Mouse (Mus musculus) neural tube, embryonic 13.5 days (tissue): ENCODE results near the gene 5730480H06Rik. TPM values are rescaled to one million over a fixed set of nuclear protein-coding genes. Genes with fewer than 3 reads are reported as not detected.

Source experiments
- ATAC-seq: fragments of 200-750 bp; cut with Nextera tagmentation; 2 replicates; pipeline ENCODE4 v1.8.0; 2017; ENCODE audit warnings: low read depth, mild to moderate bottlenecking, moderate TSS enrichment, moderate library complexity
- H3K27ac ChIP-seq: fragments of 300-500 bp; sonication (generic); replicated peaks from 2 replicates; pipeline ENCODE4 v1.5.1; 2015; ENCODE audit warnings: moderate library complexity, mild to moderate bottlenecking, inconsistent platforms
- H3K27me3 ChIP-seq: fragments of 300-500 bp; sonication (generic); 2 replicates; pipeline ENCODE4 v1.6.1; 2015; ENCODE audit warnings: mild to moderate bottlenecking, inconsistent platforms
- H3K36me3 ChIP-seq: fragments of 300-500 bp; sonication (generic); 2 replicates; pipeline ENCODE4 v1.6.1; 2015; ENCODE audit warnings: mild to moderate bottlenecking, inconsistent platforms
- H3K4me1 ChIP-seq: fragments of 300-500 bp; sonication (generic); replicated peaks from 2 replicates; pipeline ENCODE4 v1.6.1; 2015; ENCODE audit warnings: inconsistent platforms
- H3K4me2 ChIP-seq: fragments of 300-500 bp; sonication (generic); 2 replicates; pipeline ENCODE4 v1.6.1; 2015; ENCODE audit warnings: inconsistent platforms, mild to moderate bottlenecking, moderate library complexity
- H3K4me3 ChIP-seq: fragments of 300-500 bp; sonication (generic); 2 replicates; pipeline ENCODE4 v1.5.1; 2015; ENCODE audit warnings: mild to moderate bottlenecking, inconsistent platforms
- H3K9ac ChIP-seq: fragments of 300-500 bp; sonication (generic); 2 replicates; pipeline ENCODE4 v1.6.1; 2015; ENCODE audit warnings: moderate library complexity, mild to moderate bottlenecking, inconsistent platforms
- H3K9me3 ChIP-seq: fragments of 300-500 bp; sonication (generic); 2 replicates; pipeline ENCODE4 v1.6.1; 2016; ENCODE audit warnings: inconsistent platforms
- WGBS: fragments of 180-500 bp; shearing (Covaris S2); methylation state at CpG from one replicate; pipeline ENCODE4 v1.1.7; 2015; 5-methylcytosine and 5-hydroxymethylcytosine counted together
- polyA plus RNA-seq: library from polyadenylated mRNA; unstranded; fragments of >200 nt; fragmentation: Nextera tagmentation; extraction: Ambion mirVana; gene quantifications from 2 replicates; pipeline ENCODE4 v1.2.1, GENCODE M21; 2015

5730480H06Rik gene
- 18.8 and 20.5 TPM in 2 replicates for polyA plus RNA-seq

DNA sequence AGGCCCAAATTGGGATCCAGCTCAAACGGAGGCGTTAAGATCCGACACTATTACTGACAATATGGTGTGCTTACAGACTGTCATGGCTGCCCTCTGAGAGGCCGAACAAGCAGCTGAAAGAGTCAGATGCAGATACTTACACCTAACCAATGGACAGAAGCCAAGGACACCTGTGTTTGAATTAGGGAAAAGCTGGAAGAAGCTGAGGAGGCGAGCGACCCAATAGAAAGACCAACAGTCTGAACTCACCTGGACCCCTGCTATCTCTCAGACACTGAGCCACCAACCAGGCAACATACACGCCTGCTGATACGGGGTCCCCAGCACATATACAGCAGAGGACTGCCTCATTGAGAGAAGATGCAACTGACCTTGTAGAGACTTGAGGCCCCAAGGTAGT, at the start of gene 5730480H06Rik:
Gene 5730480H06Rik (plus strand): TSS at position 301 of the 400 bp plus-strand sequence.
- no peak for ATAC-seq
- no peaks in the 10 kb centered on the region for H3K9me3 ChIP-seq
- H3K4me2 ChIP-seq, result no peak within 1 kb of the TSS
- H3K9ac ChIP-seq, result no peak within 1 kb of the TSS
- no peaks in the 10 kb centered on the region for H3K27me3 ChIP-seq
- no peaks in the 10 kb centered on the region for H3K4me1 ChIP-seq
- no peaks in the 10 kb centered on the region for H3K36me3 ChIP-seq
- H3K27ac ChIP-seq, result no peak within 1 kb of the TSS
- WGBS, result 95% methylated on average over 8 of the region's 8 CpGs
- H3K4me3 ChIP-seq, result no peak within 1 kb of the TSS

DNA sequence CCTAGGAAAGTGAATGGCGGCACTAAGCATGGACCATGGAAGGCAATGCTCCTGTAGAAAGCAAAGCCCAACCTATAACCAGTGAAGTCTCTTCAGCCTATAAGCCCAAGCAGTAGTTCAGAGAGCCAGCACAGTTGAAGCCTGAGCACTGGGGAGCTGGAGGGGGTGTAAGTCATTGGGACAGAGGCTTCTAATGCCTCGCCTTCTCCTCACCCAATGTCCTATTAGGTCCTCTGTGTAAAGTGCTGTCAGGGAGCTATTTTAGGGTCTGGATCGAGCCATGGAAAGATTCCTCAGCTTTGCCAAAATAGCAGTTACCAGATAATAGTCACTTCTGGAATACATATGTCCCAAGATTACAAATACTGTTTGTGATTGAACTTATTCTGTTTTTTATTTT, 26.6 kb upstream of the 5730480H06Rik start:
- Histone ChIP-seq H3K9ac (no peak overlapping the region), H3K4me1 (no peaks in the 10 kb centered on the region), H3K4me2 (no peak overlapping the region), H3K36me3 (peaks cover 17% of the 10 kb centered on the region), H3K27me3 (no peaks in the 10 kb centered on the region), H3K27ac (no peak overlapping the region), H3K4me3 (no peak overlapping the region), H3K9me3 (no peaks in the 10 kb centered on the region)
- WGBS, result 85% methylated on average over 3 of the region's 3 CpGs
- ATAC-seq, result no peak

- Histone ChIP-seq H3K4me3 (no peak overlapping the region), H3K27ac (no peak overlapping the region), H3K27me3 (no peaks in the 10 kb centered on the region), H3K36me3 (no peaks in the 10 kb centered on the region), H3K9me3 (no peaks in the 10 kb centered on the region), H3K4me2 (no peak overlapping the region), H3K4me1 (no peaks in the 10 kb centered on the region), H3K9ac (no peak overlapping the region)
- ATAC-seq, result no peak
- 83% methylated on average over 6 of the region's 6 CpGs for WGBS
These were observed 12.6 kb upstream of the 5730480H06Rik start for GRCm38 (mm10) chr5:48315057-48315602.

GRCm38 (mm10) chr5:48320597-48320996, 7.2 kb upstream of the 5730480H06Rik start:
- H3K9ac ChIP-seq, result no peak overlapping the region
- H3K27me3 ChIP-seq, result no peaks in the 10 kb centered on the region
- WGBS, result 46% methylated on average over 4 of the region's 4 CpGs
- no peak overlapping the region for H3K4me2 ChIP-seq
- ATAC-seq, result no peak
- no peak overlapping the region for H3K27ac ChIP-seq
- H3K4me3 ChIP-seq, result no peak overlapping the region
- H3K36me3 ChIP-seq, result no peaks in the 10 kb centered on the region
- no peaks in the 10 kb centered on the region for H3K4me1 ChIP-seq
- no peaks in the 10 kb centered on the region for H3K9me3 ChIP-seq

DNA sequence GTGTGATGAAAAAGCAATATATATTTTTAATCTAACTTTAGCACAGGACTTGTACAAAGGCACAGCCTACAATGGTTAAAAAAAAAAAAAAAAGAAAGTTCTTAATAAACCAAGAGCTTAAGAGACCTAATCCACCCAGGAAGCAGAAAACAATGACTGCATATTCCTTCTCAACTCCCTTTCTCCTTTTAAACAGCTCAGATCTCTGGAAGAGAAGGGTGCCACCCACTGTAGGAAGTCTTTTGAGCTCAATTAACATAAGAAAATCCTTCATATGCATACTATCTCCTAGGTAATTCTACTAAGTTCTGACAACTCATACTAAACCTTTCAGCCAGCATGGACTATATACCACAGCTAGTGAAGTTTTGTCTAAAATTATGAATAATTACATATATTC, 1.5 kb upstream of the 5730480H06Rik start:
- Histone ChIP-seq H3K27ac (no peak overlapping the region), H3K36me3 (no peaks in the 10 kb centered on the region), H3K9ac (no peak overlapping the region), H3K9me3 (no peaks in the 10 kb centered on the region), H3K4me1 (no peaks in the 10 kb centered on the region), H3K4me2 (no peak overlapping the region), H3K27me3 (no peaks in the 10 kb centered on the region), H3K4me3 (no peak overlapping the region)
- no peak for ATAC-seq

- 97% methylated on average over 2 of the region's 2 CpGs for WGBS
- Histone ChIP-seq H3K27me3 (no peaks in the 10 kb centered on the region), H3K27ac (no peak overlapping the region), H3K4me3 (no peak overlapping the region), H3K36me3 (no peaks in the 10 kb centered on the region), H3K9me3 (no peaks in the 10 kb centered on the region), H3K4me1 (no peaks in the 10 kb centered on the region; the same call in 1 of the 2 replicates), H3K9ac (no peak overlapping the region), H3K4me2 (no peak overlapping the region)
- no peak for ATAC-seq
These were observed 2.0 kb downstream of the 5730480H06Rik start for GRCm38 (mm10) chr5:48329751-48330150.

GRCm38 (mm10) chr5:48330817-48331216, 3.1 kb downstream of the 5730480H06Rik start:
- no peak overlapping the region for H3K4me3 ChIP-seq
- H3K36me3 ChIP-seq, result no peaks in the 10 kb centered on the region
- H3K4me1 ChIP-seq, result no peaks in the 10 kb centered on the region; the same call in 1 of the 2 replicates
- H3K27me3 ChIP-seq, result no peaks in the 10 kb centered on the region
- H3K9ac ChIP-seq, result no peak overlapping the region
- ATAC-seq, result no peak
- no peak overlapping the region for H3K4me2 ChIP-seq
- 85% methylated on average over 2 of the region's 2 CpGs for WGBS
- H3K9me3 ChIP-seq, result no peaks in the 10 kb centered on the region
- no peak overlapping the region for H3K27ac ChIP-seq

DNA sequence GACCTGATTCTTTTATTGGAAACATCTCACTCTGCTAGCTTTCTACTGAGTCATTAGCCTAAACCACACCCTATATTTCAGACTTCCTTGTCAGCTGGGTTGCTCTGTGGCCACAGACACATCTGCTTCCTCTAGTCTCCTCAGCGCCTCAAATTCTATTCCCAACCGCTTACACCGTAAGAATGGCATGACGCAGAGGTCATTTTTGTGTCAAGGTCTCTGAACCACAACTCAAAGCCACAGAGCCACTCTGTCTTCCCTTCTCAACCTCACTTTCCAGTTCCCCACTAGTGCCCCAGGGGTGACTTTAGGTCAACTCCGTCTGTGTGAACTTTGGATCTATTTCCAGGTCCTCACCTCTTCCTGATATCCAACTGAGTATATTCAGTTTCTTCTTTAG, 3.7 kb downstream of the 5730480H06Rik start:
- H3K4me1 ChIP-seq, result no peaks in the 10 kb centered on the region; the same call in 1 of the 2 replicates
- H3K9me3 ChIP-seq, result no peaks in the 10 kb centered on the region
- H3K9ac ChIP-seq, result no peak overlapping the region
- 55% methylated on average over 5 of the region's 5 CpGs for WGBS
- H3K36me3 ChIP-seq, result no peaks in the 10 kb centered on the region
- no peaks in the 10 kb centered on the region for H3K27me3 ChIP-seq
- H3K27ac ChIP-seq, result no peak overlapping the region
- H3K4me2 ChIP-seq, result no peak overlapping the region
- H3K4me3 ChIP-seq, result no peak overlapping the region
- no peak for ATAC-seq

DNA sequence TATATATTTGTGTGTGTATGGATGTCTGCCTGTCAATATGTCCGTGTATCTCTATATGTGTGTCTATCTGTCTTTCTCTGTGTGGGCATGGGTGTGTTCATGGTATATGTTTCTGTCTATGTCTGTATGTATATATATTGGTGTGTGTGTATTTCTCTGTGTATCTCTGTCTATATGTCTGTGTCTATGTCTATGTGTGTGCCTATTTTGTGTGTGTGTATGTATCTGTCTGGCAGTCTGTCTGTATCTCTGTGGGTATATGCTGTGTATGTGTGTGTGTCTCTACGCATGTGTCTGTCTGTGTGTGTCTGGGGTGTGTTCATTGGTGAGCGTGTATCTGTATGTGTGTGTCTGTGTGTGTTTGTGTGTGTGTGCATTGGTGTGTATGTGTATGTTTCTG, 5.7 kb downstream of the 5730480H06Rik start:
- WGBS, result 93% methylated on average over 3 of the region's 3 CpGs
- H3K36me3 ChIP-seq, result no peaks in the 10 kb centered on the region
- ATAC-seq, result no peak
- H3K27me3 ChIP-seq, result no peaks in the 10 kb centered on the region
- no peak overlapping the region for H3K9ac ChIP-seq
- no peak overlapping the region for H3K27ac ChIP-seq
- H3K4me2 ChIP-seq, result no peak overlapping the region
- no peaks in the 10 kb centered on the region for H3K9me3 ChIP-seq
- no peak overlapping the region for H3K4me3 ChIP-seq
- H3K4me1 ChIP-seq, result no peaks in the 10 kb centered on the region; the same call in 1 of the 2 replicates

DNA sequence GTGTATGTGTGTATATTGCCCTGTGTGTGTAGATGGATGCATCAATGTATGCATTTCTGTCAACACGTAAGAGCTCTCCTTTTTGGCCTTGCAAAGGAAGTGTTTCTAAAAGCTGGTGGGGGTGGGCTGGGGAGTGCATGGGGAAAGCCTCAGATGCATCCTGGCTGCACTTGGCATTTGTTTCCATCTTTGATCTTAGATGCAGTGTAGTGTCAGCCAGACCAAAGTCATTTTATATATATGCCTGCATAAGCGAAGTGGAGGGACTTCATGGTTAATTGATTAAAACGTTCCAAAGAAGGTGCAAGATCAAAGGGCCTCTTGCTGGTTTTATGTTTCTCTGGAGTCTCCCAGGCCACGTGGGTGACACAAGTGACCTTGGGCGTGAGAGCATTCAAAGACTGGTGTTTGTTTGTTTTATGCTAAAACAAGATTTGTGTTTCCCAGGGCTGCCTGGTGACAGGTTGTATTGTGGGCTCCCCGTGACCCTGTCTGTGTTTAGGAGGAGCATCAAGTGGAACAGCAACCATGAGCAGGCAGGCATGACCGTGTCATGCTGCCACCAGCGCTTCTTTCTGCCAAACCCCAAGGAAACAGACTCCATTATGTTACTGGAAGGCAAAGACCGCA, 6.2 kb downstream of the 5730480H06Rik start:
- Histone ChIP-seq H3K9me3 (no peaks in the 10 kb centered on the region), H3K27me3 (no peaks in the 10 kb centered on the region), H3K4me2 (no peak overlapping the region), H3K4me3 (no peak overlapping the region), H3K27ac (no peak overlapping the region), H3K4me1 (no peaks in the 10 kb centered on the region; the same call in 1 of the 2 replicates), H3K36me3 (no peaks in the 10 kb centered on the region), H3K9ac (no peak overlapping the region)
- ATAC-seq, result no peak
- 5% methylated on average over 9 of the region's 9 CpGs for WGBS

GRCm38 (mm10) chr5:48340808-48341433, 13.2 kb downstream of the 5730480H06Rik start:
- no peak for ATAC-seq
- Histone ChIP-seq H3K4me2 (no peak overlapping the region), H3K36me3 (no peaks in the 10 kb centered on the region), H3K4me3 (no peak overlapping the region), H3K27ac (no peak overlapping the region), H3K27me3 (no peaks in the 10 kb centered on the region), H3K9me3 (no peaks in the 10 kb centered on the region), H3K9ac (no peak overlapping the region), H3K4me1 (no peaks in the 10 kb centered on the region; the same call in 1 of the 2 replicates)
- WGBS, result 52% methylated on average over 7 of the region's 7 CpGs

DNA sequence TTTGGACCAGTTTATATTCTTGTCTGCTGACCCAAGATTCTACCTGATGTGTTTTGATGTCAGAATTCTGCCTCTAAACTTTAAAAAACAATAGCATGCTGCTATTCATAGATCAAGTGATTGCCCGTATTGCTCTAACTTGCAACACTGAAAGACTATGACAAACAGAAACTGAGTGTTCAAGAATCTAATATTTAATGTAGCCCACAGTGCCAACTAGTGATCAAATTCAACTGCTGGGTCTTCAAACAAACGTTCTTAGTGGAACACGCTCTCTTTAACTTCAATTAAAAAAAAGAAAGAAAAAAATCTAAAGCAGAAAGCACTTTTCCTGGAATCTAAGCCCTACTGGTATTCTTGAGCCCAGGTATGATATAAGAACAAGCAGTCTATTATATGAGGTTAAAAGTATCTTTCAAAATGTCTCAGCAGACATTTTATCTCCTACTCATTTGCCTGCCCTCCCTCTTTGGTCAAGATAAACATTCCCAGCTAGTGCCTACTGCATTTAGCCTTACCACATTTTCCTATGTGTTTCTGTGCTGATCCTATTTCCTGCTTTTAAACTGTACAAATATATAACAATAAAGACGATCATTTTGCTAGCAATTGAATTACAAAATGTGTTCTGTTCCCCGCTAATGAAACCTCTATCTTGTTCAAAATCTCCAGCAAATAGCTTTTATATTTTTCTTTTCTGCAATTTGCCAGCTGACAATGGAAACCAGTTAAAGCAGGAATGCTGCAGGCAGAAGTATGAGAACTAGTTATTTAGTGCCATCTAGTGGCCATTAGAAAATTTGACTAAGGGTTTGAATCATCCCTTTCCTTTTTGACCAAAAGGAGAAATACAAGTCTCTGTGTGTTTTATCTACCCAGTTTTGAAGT, 17.6 kb downstream of the 5730480H06Rik start:
- H3K36me3 ChIP-seq, result no peaks in the 10 kb centered on the region
- ATAC-seq, result peak; percentile 69; the same call in 1 of the 2 replicates
- 0 out of 2 replicates have a peak overlapping the region, but pooled peaks have one; percentile 6 for H3K27ac ChIP-seq
- WGBS, result 47% methylated on average over 5 of the region's 5 CpGs
- no peaks in the 10 kb centered on the region for H3K9me3 ChIP-seq
- no peaks in the 10 kb centered on the region; the same call in 1 of the 2 replicates for H3K4me1 ChIP-seq
- H3K4me3 ChIP-seq, result no peak overlapping the region
- no peaks in the 10 kb centered on the region for H3K27me3 ChIP-seq
- no peak overlapping the region for H3K9ac ChIP-seq
- H3K4me2 ChIP-seq, result no peak overlapping the region
